Mouse (Mus musculus) kidney, postnatal 0 days (tissue): ENCODE measurements around the gene Gucy1b2. TPM values are rescaled to one million over a fixed set of nuclear protein-coding genes. Genes with fewer than 3 reads are reported as not detected.

Experiments
- ATAC-seq: fragments of 200-750 bp; cut with Nextera tagmentation; replicated peaks from 2 replicates; pipeline ENCODE4 v1.8.0; 2017; ENCODE audit warnings: low read depth, moderate number of reproducible peaks, moderate TSS enrichment, moderate library complexity; ENCODE audit not compliant: low FRiP score
- DNase-seq: peaks from one replicate; pipeline ENCODE4 v3.0.0-alpha.2; 2016; ENCODE audit warnings: low spot score
- H3K27ac ChIP-seq: fragments of 300-500 bp; sonication (generic); 2 replicates; pipeline ENCODE4 v1.5.1; 2014; ENCODE audit warnings: mild to moderate bottlenecking
- H3K27me3 ChIP-seq: fragments of 300-500 bp; sonication (generic); 2 replicates; pipeline ENCODE4 v1.6.1; 2014; ENCODE audit warnings: low read length, mixed read lengths; ENCODE audit not compliant: insufficient read depth
- H3K36me3 ChIP-seq: fragments of 300-500 bp; sonication (generic); 2 replicates; pipeline ENCODE4 v1.6.1; 2014; ENCODE audit warnings: low read length, mixed read lengths; ENCODE audit not compliant: insufficient read depth
- H3K4me1 ChIP-seq: fragments of 300-500 bp; sonication (generic); replicated peaks from 2 replicates; pipeline ENCODE4 v1.6.1; 2014; ENCODE audit warnings: antibody characterized with exemption, low read length, mixed read lengths; ENCODE audit not compliant: insufficient read depth
- H3K4me2 ChIP-seq: fragments of 300-500 bp; sonication (generic); 2 replicates; pipeline ENCODE4 v1.6.1; 2014; ENCODE audit warnings: mild to moderate bottlenecking, low read length, moderate library complexity, mixed read lengths
- H3K4me3 ChIP-seq: fragments of 300-500 bp; sonication (generic); replicated peaks from 2 replicates; pipeline ENCODE4 v1.5.1; 2014; ENCODE audit warnings: low read depth, low read length
- H3K9ac ChIP-seq: fragments of 300-500 bp; sonication (generic); 2 replicates; pipeline ENCODE4 v1.6.1; 2014; ENCODE audit warnings: low read depth, low read length
- H3K9me3 ChIP-seq: fragments of 300-500 bp; sonication (generic); replicated peaks from 2 replicates; pipeline ENCODE4 v1.6.1; 2016; ENCODE audit warnings: low read length, inconsistent platforms, mixed read lengths
- CTCF ChIP-seq: IDR thresholded peaks from 2 replicates; pipeline ENCODE4 v1.5.1; 2016; ENCODE audit warnings: antibody characterized with exemption, low read depth, mild to moderate bottlenecking, moderate library complexity
- WGBS: fragments of 180-500 bp; shearing (Covaris S2); extraction: QIAGEN DNeasy Blood & Tissue Kit; methylation state at CpG from one replicate; pipeline ENCODE4 v1.1.7; 2014; 5-methylcytosine and 5-hydroxymethylcytosine counted together
- polyA plus RNA-seq: library from polyadenylated mRNA; unstranded; fragments of >200 nt; fragmentation: Nextera tagmentation; extraction: Ambion mirVana; gene quantifications from 2 replicates; pipeline ENCODE4 v1.2.1, GENCODE M21; 2015

Gucy1b2 gene
- polyA plus RNA-seq, 1 experiment from 2014 or later: not detected

GRCm38 (mm10) chr14:62395346-62395745, 60.7 kb downstream of the Gucy1b2 start:
- Histone ChIP-seq H3K4me3 (no peak overlapping the region), H3K9me3 (no peaks in the 10 kb centered on the region), H3K36me3 (no peaks in the 10 kb centered on the region), H3K4me1 (no peaks in the 10 kb centered on the region), H3K27ac (no peak overlapping the region), H3K4me2 (no peak overlapping the region), H3K27me3 (no peaks in the 10 kb centered on the region), H3K9ac (no peak overlapping the region)
- no peak for ATAC-seq
- no peak for DNase-seq
- WGBS: 89% methylated on average over 2 of the region's 2 CpGs
- TF ChIP-seq CTCF: no peak

GRCm38 (mm10) chr14:62392754-62393153, 63.3 kb downstream of the Gucy1b2 start:
- H3K36me3 ChIP-seq: no peaks in the 10 kb centered on the region
- H3K9me3 ChIP-seq: no peaks in the 10 kb centered on the region
- TF ChIP-seq CTCF: no peak
- no peak overlapping the region for H3K9ac ChIP-seq
- H3K27ac ChIP-seq: no peak overlapping the region
- no peaks in the 10 kb centered on the region for H3K4me1 ChIP-seq
- no peaks in the 10 kb centered on the region for H3K27me3 ChIP-seq
- ATAC-seq: no peak
- H3K4me3 ChIP-seq: no peak overlapping the region
- DNase-seq: no peak
- WGBS: 51% methylated on average over 4 of the region's 4 CpGs
- H3K4me2 ChIP-seq: no peak overlapping the region

GRCm38 (mm10) chr14:62389729-62390536, 66.2 kb downstream of the Gucy1b2 start:
- Histone ChIP-seq H3K4me3 (no peak overlapping the region), H3K27ac (no peak overlapping the region), H3K9me3 (no peaks in the 10 kb centered on the region), H3K9ac (no peak overlapping the region), H3K4me1 (no peaks in the 10 kb centered on the region), H3K36me3 (no peaks in the 10 kb centered on the region), H3K4me2 (no peak overlapping the region), H3K27me3 (no peaks in the 10 kb centered on the region)
- ATAC-seq (no peak), DNase-seq (no peak)
- WGBS: 84% methylated on average over 9 of the region's 9 CpGs
- no peak for TF ChIP-seq CTCF

GRCm38 (mm10) chr14:62389064-62389728, 66.9 kb downstream of the Gucy1b2 start:
- no peak for ATAC-seq
- no peak overlapping the region for H3K27ac ChIP-seq
- 70% methylated on average over 6 of the region's 6 CpGs for WGBS
- no peaks in the 10 kb centered on the region for H3K36me3 ChIP-seq
- H3K4me2 ChIP-seq: no peak overlapping the region
- H3K27me3 ChIP-seq: no peaks in the 10 kb centered on the region
- no peaks in the 10 kb centered on the region for H3K9me3 ChIP-seq
- H3K4me3 ChIP-seq: no peak overlapping the region
- DNase-seq: no peak
- no peak for TF ChIP-seq CTCF
- no peaks in the 10 kb centered on the region for H3K4me1 ChIP-seq
- H3K9ac ChIP-seq: no peak overlapping the region

DNA sequence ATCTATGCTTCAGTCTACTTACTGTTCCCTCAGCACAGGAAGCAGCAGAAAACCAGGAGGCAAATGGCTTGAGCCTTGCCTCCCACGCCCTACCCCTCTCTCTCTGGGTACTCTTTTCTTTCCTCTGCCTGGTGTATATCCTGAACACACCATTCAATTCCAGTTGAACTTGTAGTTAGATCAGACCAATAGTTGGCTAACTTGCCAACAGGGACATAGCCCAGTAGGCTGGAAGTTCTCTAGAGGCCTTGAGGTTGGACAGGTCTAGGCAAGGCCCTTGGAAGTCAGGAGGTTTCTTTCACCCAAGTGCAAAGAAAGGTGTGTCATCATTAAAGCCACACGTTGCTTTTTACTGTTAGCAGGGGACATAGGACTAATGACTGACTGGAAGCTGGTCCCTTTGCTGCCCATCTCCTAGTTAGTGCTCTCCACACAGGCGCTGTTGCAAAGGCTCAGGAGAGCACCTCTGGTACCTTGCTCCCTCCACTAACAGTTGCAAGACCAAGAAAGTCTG, 72.2 kb downstream of the Gucy1b2 start:
- H3K9ac ChIP-seq: no peak overlapping the region
- WGBS: 81% methylated on average over 3 of the region's 3 CpGs
- H3K4me1 ChIP-seq: no peaks in the 10 kb centered on the region
- H3K36me3 ChIP-seq: no peaks in the 10 kb centered on the region
- no peak overlapping the region for H3K4me3 ChIP-seq
- H3K27ac ChIP-seq: no peak overlapping the region
- ATAC-seq (no peak), DNase-seq (no peak)
- TF ChIP-seq CTCF: no peak
- no peaks in the 10 kb centered on the region for H3K27me3 ChIP-seq
- H3K9me3 ChIP-seq: no peaks in the 10 kb centered on the region
- no peak overlapping the region for H3K4me2 ChIP-seq

- no peak for TF ChIP-seq CTCF
- ATAC-seq (no peak), DNase-seq (no peak)
- WGBS: 85% methylated on average over 3 of the region's 3 CpGs
- Histone ChIP-seq H3K4me1 (no peaks in the 10 kb centered on the region), H3K36me3 (no peaks in the 10 kb centered on the region), H3K27me3 (no peaks in the 10 kb centered on the region), H3K4me3 (no peak overlapping the region), H3K4me2 (no peak overlapping the region), H3K9ac (no peak overlapping the region), H3K27ac (no peak overlapping the region), H3K9me3 (no peaks in the 10 kb centered on the region)
Observed at GRCm38 (mm10) chr14:62383109-62383508, 73.0 kb downstream of the Gucy1b2 start.
